Mouse (Mus musculus): ENCODE measurements at regions not wholly inside any gene's neighbourhood (a gene's known extent, or its start where the extent isn't known, plus 50 kb on each side); places are given as distances from the start of the nearest gene placed in this dataset.

DNA sequence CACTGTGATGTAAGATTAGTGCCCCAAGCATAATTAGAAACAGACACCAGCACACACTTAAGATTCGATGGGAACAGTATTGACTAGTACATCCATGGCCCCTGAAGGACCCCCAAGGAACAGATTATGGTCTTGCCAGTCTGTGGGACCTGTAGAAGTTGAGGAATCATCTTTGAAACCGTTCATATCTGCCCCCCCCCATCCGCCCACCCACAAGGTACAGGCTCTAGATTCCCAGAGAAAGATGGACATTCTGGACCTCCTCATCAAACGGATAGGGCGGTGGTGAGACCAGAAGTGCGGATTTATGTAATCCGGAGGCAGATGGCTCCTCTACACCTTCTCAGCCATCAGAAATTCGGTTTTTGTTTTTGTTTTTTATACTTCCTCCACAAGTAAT lies 109.1 kb downstream of the Ddx11 start:
- TF ChIP-seq POLR2AphosphoS2 (IDR thresholded peaks at IDR 0.05; ENCODE audit: insufficient read length, low read depth), result no peak
- no peak for TF ChIP-seq POLR2A (IDR thresholded peaks at IDR 0.05; ENCODE audit: insufficient read length, low read depth)
